Mouse (Mus musculus) urinary bladder, adult 18-20 months (tissue): ENCODE measurements around the gene Nup37.

ENCODE experiments used
- DNase-seq, 2 experiments: peaks; one replicate each; pipeline ENCODE4 v3.0.0; 2022; ENCODE audit warnings: low spot score in 2 of 2, mixed read lengths in 2 of 2

Gene Nup37

GRCm38 (mm10) chr10:88146707-88147477 lies at the start of gene Nup37, which contains the start of gene Parpbp:
TSS of gene Nup37 (plus strand) at chr10:88146992.
TSS of gene Parpbp (minus strand) at chr10:88146941.
- peak; percentile 73 to 87 for DNase-seq

- no peak for DNase-seq
Observed at GRCm38 (mm10) chr10:88106169-88106568, 40.6 kb upstream of the Nup37 start.

- no peak for DNase-seq
Observed at GRCm38 (mm10) chr10:88113290-88113689, 33.5 kb upstream of the Nup37 start.

- DNase-seq = no peak
Observed at GRCm38 (mm10) chr10:88119721-88120120, 27.1 kb upstream of the Nup37 start.

- no peak for DNase-seq
Observed at GRCm38 (mm10) chr10:88135630-88136029, 11.2 kb upstream of the Nup37 start.

- DNase-seq = no peak
Observed at GRCm38 (mm10) chr10:88146187-88146586, 605 bp upstream of the Nup37 start.

- DNase-seq = no peak
Observed at GRCm38 (mm10) chr10:88150381-88150780, 3.6 kb downstream of the Nup37 start.

- no peak for DNase-seq
Observed at GRCm38 (mm10) chr10:88151658-88152057, 4.9 kb downstream of the Nup37 start.

GRCm38 (mm10) chr10:88162096-88162495 lies 15.3 kb downstream of the Nup37 start:
- DNase-seq = no peak

- no peak for DNase-seq
Observed at GRCm38 (mm10) chr10:88162676-88163075, 15.9 kb downstream of the Nup37 start.

- no peak for DNase-seq
Observed at GRCm38 (mm10) chr10:88166158-88166557, 19.4 kb downstream of the Nup37 start.

- DNase-seq = no peak
Observed at GRCm38 (mm10) chr10:88167438-88168077, 20.8 kb downstream of the Nup37 start.

- DNase-seq = no peak
Observed at GRCm38 (mm10) chr10:88200541-88200940, 53.7 kb downstream of the Nup37 start.

GRCm38 (mm10) chr10:88200951-88201638 lies 54.3 kb downstream of the Nup37 start, which contains the start of gene Washc3:
TSS of gene Washc3 (plus strand) at chr10:88201093.
- peak; percentile 88 to 90 for DNase-seq

- no peak for DNase-seq
Observed at GRCm38 (mm10) chr10:88201650-88202049, 54.9 kb downstream of the Nup37 start.

- no peak for DNase-seq
Observed at GRCm38 (mm10) chr10:88202581-88202980, 55.8 kb downstream of the Nup37 start.

GRCm38 (mm10) chr10:88203236-88203635 lies 56.4 kb downstream of the Nup37 start:
- no peak for DNase-seq

GRCm38 (mm10) chr10:88212644-88213043 lies 65.9 kb downstream of the Nup37 start:
- no peak for DNase-seq

GRCm38 (mm10) chr10:88214800-88215514 lies 68.2 kb downstream of the Nup37 start:
- no peak for DNase-seq

- no peak for DNase-seq
Observed at GRCm38 (mm10) chr10:88218161-88218560, 71.4 kb downstream of the Nup37 start.

- DNase-seq = no peak
Observed at GRCm38 (mm10) chr10:88221718-88222117, 74.9 kb downstream of the Nup37 start.

GRCm38 (mm10) chr10:88225421-88225820 lies 78.6 kb downstream of the Nup37 start:
- no peak for DNase-seq
